Mouse (Mus musculus) cerebellum, postnatal 4 days (tissue): ENCODE data around the gene Zfp655.
"Not testable (repeated sequence)": the region's sequence is repeated elsewhere in the genome, so short reads cannot be mapped to it uniquely, and the experiment has no call there.

Experiments used
- DNase-seq, 2 experiments: peaks; one replicate each; pipeline ENCODE4 v3.0.0; 2022; ENCODE audit warnings: low spot score in 2 of 2, mixed read lengths in 1 of 2

Zfp655 gene

GRCm38 (mm10) chr5:145231367-145231871, at the start of gene Zfp655:
Gene Zfp655 (plus strand): TSS chr5:145231715.
- DNase-seq, result peak; percentile 89 to 94

GRCm38 (mm10) chr5:145185244-145185643, 46.3 kb upstream of the Zfp655 start:
- no peak for DNase-seq

- DNase-seq, result no peak
These were observed 42.1 kb upstream of the Zfp655 start for GRCm38 (mm10) chr5:145189416-145189815.

- DNase-seq, result no peak
These were observed 41.1 kb upstream of the Zfp655 start for GRCm38 (mm10) chr5:145190373-145190772.

GRCm38 (mm10) chr5:145190875-145191798, 40.4 kb upstream of the Zfp655 start:
- peak; percentile 65 to 87 for DNase-seq

- DNase-seq, result no peak
These were observed 39.6 kb upstream of the Zfp655 start, which contains the start of gene Atp5j2 for GRCm38 (mm10) chr5:145191962-145192361. Gene Atp5j2 (minus strand): TSS chr5:145192062.

- DNase-seq, result no peak
These were observed 31.1 kb upstream of the Zfp655 start for GRCm38 (mm10) chr5:145200387-145200786.

- DNase-seq, result peak in 1 of 2 experiments; percentile 56
These were observed 30.1 kb upstream of the Zfp655 start, which contains the start of gene Zkscan14 for GRCm38 (mm10) chr5:145201321-145201991. Gene Zkscan14 (minus strand): TSS chr5:145201868.

GRCm38 (mm10) chr5:145202446-145202845, 29.1 kb upstream of the Zfp655 start:
- DNase-seq, result no peak

- DNase-seq, result peak; percentile 91 to 96
These were observed 27.4 kb upstream of the Zfp655 start, which contains the start of gene Zkscan5 for GRCm38 (mm10) chr5:145203936-145204691. Gene Zkscan5 (plus strand): TSS chr5:145204562.

- no peak for DNase-seq
These were observed 26.5 kb upstream of the Zfp655 start for GRCm38 (mm10) chr5:145205041-145205440.

GRCm38 (mm10) chr5:145207385-145207784, 24.1 kb upstream of the Zfp655 start:
- no peak for DNase-seq

GRCm38 (mm10) chr5:145207954-145208353, 23.6 kb upstream of the Zfp655 start:
- DNase-seq, result no peak

GRCm38 (mm10) chr5:145208391-145208790, 23.1 kb upstream of the Zfp655 start:
- not testable (repeated sequence) for DNase-seq

- no peak for DNase-seq
These were observed 20.2 kb upstream of the Zfp655 start for GRCm38 (mm10) chr5:145211340-145211739.

- DNase-seq, result no peak
These were observed 19.3 kb upstream of the Zfp655 start for GRCm38 (mm10) chr5:145212216-145212615.

- DNase-seq, result no peak
These were observed 18.0 kb upstream of the Zfp655 start for GRCm38 (mm10) chr5:145213505-145213904.

GRCm38 (mm10) chr5:145214679-145215078, 16.8 kb upstream of the Zfp655 start:
- DNase-seq, result no peak

- no peak for DNase-seq
These were observed 13.8 kb upstream of the Zfp655 start for GRCm38 (mm10) chr5:145217746-145218145.

GRCm38 (mm10) chr5:145218206-145218605, 13.3 kb upstream of the Zfp655 start:
- DNase-seq, result no peak

GRCm38 (mm10) chr5:145218671-145219070, 12.8 kb upstream of the Zfp655 start:
- DNase-seq, result no peak
